Mouse (Mus musculus): ENCODE results near the gene Fsd2. TPM values are rescaled to one million over a fixed set of nuclear protein-coding genes. Genes with fewer than 3 reads are reported as not detected.

Fsd2 gene
- polyA plus RNA-seq, 1 experiment: 0.18 TPM

GRCm38 (mm10) chr7:81571941-81572441, 5.2 kb upstream of the Fsd2 start:
- DNase-seq (ENCODE audit: low read depth): no peak

GRCm38 (mm10) chr7:81571108-81571940, 4.6 kb upstream of the Fsd2 start, which contains the start of gene Whamm:
TSS of gene Whamm (plus strand) at chr7:81571266.
- DNase-seq (ENCODE audit: low read depth): peak; percentile 98
- TF ChIP-seq CTCF (IDR thresholded peaks at IDR 0.05; ENCODE audit: borderline replicate concordance, extremely low read depth, insufficient read depth, insufficient read length) (no peak), POLR2A (IDR thresholded peaks at IDR 0.05; ENCODE audit: borderline replicate concordance, extremely low read depth, insufficient read depth, insufficient read length, poor library complexity, severe bottlenecking) (peak; percentile 71; the same call in 1 of the 2 replicates)

More at GRCm38 (mm10) chr7:81571941-81572441, 5.2 kb upstream of the Fsd2 start:
- no peak for TF ChIP-seq CTCF (IDR thresholded peaks at IDR 0.05; ENCODE audit: borderline replicate concordance, extremely low read depth, insufficient read depth, insufficient read length)
- TF ChIP-seq POLR2A (IDR thresholded peaks at IDR 0.05; ENCODE audit: borderline replicate concordance, extremely low read depth, insufficient read depth, insufficient read length, poor library complexity, severe bottlenecking): no peak

- DNase-seq (ENCODE audit: low read depth): no peak
- TF ChIP-seq CTCF (IDR thresholded peaks at IDR 0.05; ENCODE audit: borderline replicate concordance, extremely low read depth, insufficient read depth, insufficient read length): peak; percentile 16; the same call in 1 of the 2 replicates
- TF ChIP-seq POLR2A (IDR thresholded peaks at IDR 0.05; ENCODE audit: borderline replicate concordance, extremely low read depth, insufficient read depth, insufficient read length, poor library complexity, severe bottlenecking): no peak
Measured at GRCm38 (mm10) chr7:81570752-81571107, 4.0 kb upstream of the Fsd2 start.

- DNase-seq (ENCODE audit: low read depth): no peak
- TF ChIP-seq POLR2A (IDR thresholded peaks at IDR 0.05; ENCODE audit: borderline replicate concordance, extremely low read depth, insufficient read depth, insufficient read length, poor library complexity, severe bottlenecking) (no peak), CTCF (IDR thresholded peaks at IDR 0.05; ENCODE audit: borderline replicate concordance, extremely low read depth, insufficient read depth, insufficient read length) (no peak)
Measured at GRCm38 (mm10) chr7:81570271-81570670, 3.5 kb upstream of the Fsd2 start.

GRCm38 (mm10) chr7:81569851-81570250, 3.1 kb upstream of the Fsd2 start:
- TF ChIP-seq CTCF (IDR thresholded peaks at IDR 0.05; ENCODE audit: borderline replicate concordance, extremely low read depth, insufficient read depth, insufficient read length): no peak
- no peak for TF ChIP-seq POLR2A (IDR thresholded peaks at IDR 0.05; ENCODE audit: borderline replicate concordance, extremely low read depth, insufficient read depth, insufficient read length, poor library complexity, severe bottlenecking)
- DNase-seq (ENCODE audit: low read depth): no peak

- DNase-seq (ENCODE audit: low read depth): no peak
Measured at GRCm38 (mm10) chr7:81567396-81567795, 652 bp upstream of the Fsd2 start.

GRCm38 (mm10) chr7:81566332-81566731, 412 bp downstream of the Fsd2 start:
- TF ChIP-seq CTCF (IDR thresholded peaks at IDR 0.05; ENCODE audit: borderline replicate concordance, extremely low read depth, insufficient read depth, insufficient read length) (no peak), POLR2A (IDR thresholded peaks at IDR 0.05; ENCODE audit: borderline replicate concordance, extremely low read depth, insufficient read depth, insufficient read length, poor library complexity, severe bottlenecking) (no peak)
- DNase-seq (ENCODE audit: low read depth): no peak

More at GRCm38 (mm10) chr7:81567396-81567795, 652 bp upstream of the Fsd2 start:
- TF ChIP-seq CTCF (IDR thresholded peaks at IDR 0.05; ENCODE audit: borderline replicate concordance, extremely low read depth, insufficient read depth, insufficient read length): no peak
- no peak for TF ChIP-seq POLR2A (IDR thresholded peaks at IDR 0.05; ENCODE audit: borderline replicate concordance, extremely low read depth, insufficient read depth, insufficient read length, poor library complexity, severe bottlenecking)

- peak; percentile 84 for DNase-seq (ENCODE audit: low read depth)
- TF ChIP-seq POLR2A (IDR thresholded peaks at IDR 0.05; ENCODE audit: borderline replicate concordance, extremely low read depth, insufficient read depth, insufficient read length, poor library complexity, severe bottlenecking) (no peak), CTCF (IDR thresholded peaks at IDR 0.05; ENCODE audit: borderline replicate concordance, extremely low read depth, insufficient read depth, insufficient read length) (no peak)
Measured at GRCm38 (mm10) chr7:81565381-81566055, 1.2 kb downstream of the Fsd2 start.

GRCm38 (mm10) chr7:81564766-81565165, 2.0 kb downstream of the Fsd2 start:
- no peak for TF ChIP-seq POLR2A (IDR thresholded peaks at IDR 0.05; ENCODE audit: borderline replicate concordance, extremely low read depth, insufficient read depth, insufficient read length, poor library complexity, severe bottlenecking)
- TF ChIP-seq CTCF (IDR thresholded peaks at IDR 0.05; ENCODE audit: borderline replicate concordance, extremely low read depth, insufficient read depth, insufficient read length): no peak
- DNase-seq (ENCODE audit: low read depth): no peak

GRCm38 (mm10) chr7:81563506-81564015, 3.2 kb downstream of the Fsd2 start:
- DNase-seq (ENCODE audit: low read depth): no peak
- TF ChIP-seq CTCF (IDR thresholded peaks at IDR 0.05; ENCODE audit: borderline replicate concordance, extremely low read depth, insufficient read depth, insufficient read length) (no peak), POLR2A (IDR thresholded peaks at IDR 0.05; ENCODE audit: borderline replicate concordance, extremely low read depth, insufficient read depth, insufficient read length, poor library complexity, severe bottlenecking) (no peak)

GRCm38 (mm10) chr7:81561211-81561610, 5.5 kb downstream of the Fsd2 start:
- TF ChIP-seq POLR2A (IDR thresholded peaks at IDR 0.05; ENCODE audit: borderline replicate concordance, extremely low read depth, insufficient read depth, insufficient read length, poor library complexity, severe bottlenecking) (no peak), CTCF (IDR thresholded peaks at IDR 0.05; ENCODE audit: borderline replicate concordance, extremely low read depth, insufficient read depth, insufficient read length) (no peak)
- DNase-seq (ENCODE audit: low read depth): no peak

Data from brain, embryonic 14.5 days (tissue).